Mouse (Mus musculus) 3T3-L1 (cell line): ENCODE results near the gene Cdkn1b.
A peak's percentile ranks its signal among the peaks of the same experiment; 100 is the strongest.

Experiments
- DNase-seq: peaks from one replicate; pipeline ENCODE4 v3.0.0-alpha.2; 2015; ENCODE audit warnings: low read depth, low spot score

Gene Cdkn1b

DNA sequence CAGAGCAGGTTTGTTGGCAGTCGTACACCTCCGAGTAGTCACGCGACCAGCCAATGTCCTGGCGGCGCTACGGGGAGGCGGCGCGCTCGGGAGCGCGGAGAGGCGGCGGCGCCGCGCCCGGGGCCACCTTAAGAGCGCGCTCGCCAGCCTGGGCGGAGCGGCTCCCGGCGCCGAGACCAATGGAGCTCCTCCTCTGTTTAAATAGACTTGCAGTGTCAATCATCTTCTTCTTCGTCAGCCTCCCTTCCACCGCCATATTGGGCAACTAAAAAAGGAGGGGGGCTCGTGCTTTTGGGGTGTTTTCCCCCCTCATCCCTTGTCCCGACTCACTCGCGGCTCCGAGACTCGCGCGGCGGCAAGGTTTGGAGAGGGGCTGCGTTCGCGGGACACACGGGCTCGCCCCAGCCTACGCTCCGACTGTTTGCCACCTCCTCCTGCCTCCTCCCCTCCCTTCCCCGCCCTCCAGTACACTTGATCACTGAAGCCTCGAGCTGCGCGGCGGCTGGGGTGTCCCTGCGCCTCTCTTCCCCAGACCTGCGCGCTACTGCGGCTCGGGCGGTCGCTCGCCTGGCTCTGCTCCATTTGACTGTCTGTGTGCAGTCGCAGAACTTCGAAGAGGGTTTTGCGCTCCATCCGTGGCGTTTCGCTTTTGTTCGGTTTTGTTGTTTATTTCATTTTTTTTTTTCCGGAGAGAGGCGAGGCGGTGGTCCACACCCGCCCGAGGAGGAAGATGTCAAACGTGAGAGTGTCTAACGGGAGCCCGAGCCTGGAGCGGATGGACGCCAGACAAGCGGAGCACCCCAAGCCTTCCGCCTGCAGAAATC is at the start of gene Cdkn1b:
TSS of gene Cdkn1b (plus strand) at position 212 of the 824 bp plus-strand sequence.
- DNase-seq, result peak; percentile 93

DNA sequence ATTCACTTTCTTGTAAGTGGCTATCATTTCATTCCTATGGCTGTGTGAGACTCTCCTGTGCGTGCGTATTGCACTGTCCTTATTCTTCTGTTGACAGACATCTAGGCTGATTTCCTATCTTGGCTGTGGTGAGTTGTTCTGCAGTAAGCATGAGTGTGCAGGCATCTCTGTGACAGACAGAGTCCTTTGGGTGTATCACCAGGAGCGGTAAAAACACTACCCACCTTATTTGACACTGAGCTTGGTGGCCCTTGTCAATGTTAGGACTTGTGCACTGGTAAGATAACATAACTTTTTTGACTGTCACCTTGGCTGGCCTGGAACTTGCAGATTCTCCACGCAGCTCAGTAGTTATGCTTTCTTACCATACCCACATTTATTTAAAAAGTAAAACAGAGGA is 49.3 kb upstream of the Cdkn1b start:
- DNase-seq, result no peak

DNA sequence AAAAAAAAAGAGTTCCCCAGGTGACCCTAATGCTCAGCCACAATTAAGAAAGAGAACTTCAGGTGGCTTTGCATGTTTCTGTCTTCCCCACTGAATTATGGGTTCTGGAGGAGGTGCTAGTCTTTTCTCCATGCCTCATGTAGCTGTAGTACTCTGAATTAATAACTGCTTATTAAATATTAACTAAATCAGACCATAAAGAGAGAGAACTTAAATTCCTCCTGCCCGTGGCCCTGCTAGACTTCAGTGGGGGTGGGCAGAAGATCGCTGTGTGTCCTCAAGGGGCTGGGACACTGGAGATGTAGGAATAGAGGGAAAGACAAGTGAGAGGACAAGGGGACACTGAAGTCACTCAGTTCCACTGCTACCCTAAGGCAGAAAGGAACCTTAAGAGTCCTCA is 48.0 kb upstream of the Cdkn1b start:
- no peak for DNase-seq

DNA sequence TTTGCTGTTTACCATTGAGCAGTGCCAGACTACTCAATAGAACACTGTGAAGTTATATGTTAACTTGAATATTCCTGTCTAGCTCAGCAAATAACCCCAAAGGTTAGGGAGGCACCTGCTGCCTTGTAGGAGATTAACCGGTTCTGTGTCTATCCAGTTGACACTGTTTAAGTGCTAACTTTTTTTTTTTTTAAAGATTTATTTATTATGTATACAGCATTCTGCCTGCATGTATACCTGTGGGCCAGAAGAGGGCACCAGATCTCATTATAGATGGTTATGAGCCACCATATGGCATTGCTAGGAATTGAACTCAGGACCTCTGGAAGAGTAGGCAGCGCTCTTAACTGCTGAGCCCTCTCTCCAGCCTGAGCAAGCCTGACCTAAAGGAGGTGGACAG is 47.2 kb upstream of the Cdkn1b start:
- DNase-seq, result no peak

DNA sequence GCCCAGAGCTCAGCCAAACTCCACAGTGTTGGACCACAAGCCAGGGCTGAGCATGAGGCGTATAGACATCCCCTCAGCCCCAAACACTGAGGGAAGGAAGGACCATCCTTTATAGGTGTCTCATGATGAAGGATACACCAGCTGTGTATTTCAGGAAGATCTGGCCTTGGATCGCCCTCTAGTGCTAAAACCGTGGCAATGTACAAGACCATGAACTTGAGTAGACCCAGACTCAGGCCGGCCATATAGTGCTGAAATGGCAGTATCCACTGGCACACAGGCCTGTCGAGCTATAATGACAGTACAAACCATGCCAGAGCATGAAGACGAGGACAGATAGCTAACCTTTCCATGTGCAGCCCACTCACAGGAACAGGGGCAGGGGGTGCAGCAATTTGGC is 43.4 kb upstream of the Cdkn1b start:
- DNase-seq, result peak; percentile 79

DNA sequence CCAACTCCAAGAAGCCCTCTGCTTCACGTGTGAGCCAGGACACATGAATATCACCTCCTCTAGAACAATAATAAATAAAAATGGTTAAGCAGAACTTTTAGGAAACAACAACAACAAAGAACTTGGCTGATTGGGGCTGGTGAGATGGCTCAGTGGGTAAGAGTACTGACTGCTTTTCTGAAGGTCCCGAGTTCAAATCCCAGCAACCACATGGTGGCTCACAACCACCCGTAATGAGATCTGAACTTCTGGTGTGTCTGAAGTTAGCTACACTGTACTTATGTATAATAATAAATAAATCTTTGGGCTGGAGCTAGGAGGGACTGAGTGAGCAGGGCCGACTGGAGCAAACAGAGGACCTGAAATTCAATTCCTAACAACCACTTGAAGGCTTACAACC is 42.9 kb upstream of the Cdkn1b start:
- no peak for DNase-seq

DNA sequence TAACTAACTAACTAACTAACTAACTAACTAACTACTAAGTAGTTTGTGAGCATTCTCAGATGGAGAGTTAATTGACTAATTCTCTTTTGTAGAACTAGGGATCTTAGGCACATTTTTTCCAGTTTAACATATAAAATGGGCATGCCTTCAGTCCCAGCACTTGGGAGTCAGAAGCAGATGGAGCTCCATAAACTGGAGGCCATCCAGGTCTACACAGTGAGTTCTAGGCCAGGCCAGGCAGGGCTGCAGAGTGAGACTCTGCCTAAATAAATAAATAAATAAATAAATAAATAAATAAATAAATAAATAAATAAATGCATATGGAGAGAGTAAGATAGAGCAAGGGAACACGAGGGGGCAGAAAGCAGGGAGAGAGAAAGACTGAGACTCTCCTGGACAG is 42.3 kb upstream of the Cdkn1b start:
- DNase-seq, result no peak

DNA sequence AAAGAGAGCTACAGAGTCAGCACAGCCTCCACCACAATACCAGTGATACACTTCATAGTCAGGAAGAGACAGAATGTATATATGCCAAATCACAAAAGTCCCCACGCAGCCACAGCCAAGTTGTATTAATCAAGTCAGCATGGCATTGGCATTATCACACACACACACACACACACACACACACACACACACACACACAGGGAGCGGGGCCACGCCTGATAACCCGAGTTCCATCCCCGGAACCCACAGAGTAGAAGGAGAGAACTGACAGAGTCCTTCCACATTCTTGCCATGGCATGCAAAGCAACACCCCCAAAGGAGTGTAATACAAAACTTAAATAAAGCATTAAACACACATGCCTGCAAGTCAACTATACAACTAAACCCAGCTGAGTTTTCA is 40.6 kb upstream of the Cdkn1b start:
- DNase-seq, result no peak

DNA sequence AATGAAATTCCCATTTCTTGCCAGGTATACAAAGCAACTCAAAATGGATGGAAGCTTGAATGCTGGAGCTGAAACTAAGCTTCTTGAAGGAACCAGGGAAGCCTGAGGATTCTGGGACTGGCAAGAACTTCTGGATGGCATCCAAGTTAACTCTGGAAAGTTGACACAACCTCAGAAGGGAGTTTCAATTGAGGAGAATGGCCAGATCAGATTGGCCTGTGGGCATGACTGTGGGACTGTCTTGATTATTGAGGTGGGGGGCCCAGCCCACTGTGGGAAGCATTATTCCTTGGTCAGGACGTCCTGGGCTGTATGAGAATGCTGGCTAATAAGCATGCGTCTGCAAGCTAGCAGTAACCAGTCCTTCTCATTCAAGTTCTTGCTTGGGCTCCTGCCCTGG is 40.2 kb upstream of the Cdkn1b start:
- DNase-seq, result no peak

DNA sequence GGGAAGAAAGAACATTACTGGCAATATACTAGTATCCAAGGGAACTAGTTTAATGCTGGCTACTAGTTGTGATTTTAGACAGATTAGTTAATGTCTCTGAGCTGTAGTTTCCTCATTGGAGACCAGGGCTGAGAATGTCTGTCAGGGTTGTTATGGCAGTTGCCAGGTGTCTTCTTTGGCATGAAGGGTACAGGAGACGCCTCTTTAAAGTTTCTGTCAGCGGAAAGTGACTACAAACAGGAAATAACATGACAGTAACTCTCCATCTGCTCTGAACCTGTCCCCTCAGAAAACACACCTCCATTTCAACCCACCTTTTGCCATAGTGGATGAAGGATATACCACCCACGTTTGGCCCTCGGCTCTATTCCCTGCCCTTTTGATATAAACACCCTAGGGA is 36.5 kb upstream of the Cdkn1b start:
- no peak for DNase-seq

DNA sequence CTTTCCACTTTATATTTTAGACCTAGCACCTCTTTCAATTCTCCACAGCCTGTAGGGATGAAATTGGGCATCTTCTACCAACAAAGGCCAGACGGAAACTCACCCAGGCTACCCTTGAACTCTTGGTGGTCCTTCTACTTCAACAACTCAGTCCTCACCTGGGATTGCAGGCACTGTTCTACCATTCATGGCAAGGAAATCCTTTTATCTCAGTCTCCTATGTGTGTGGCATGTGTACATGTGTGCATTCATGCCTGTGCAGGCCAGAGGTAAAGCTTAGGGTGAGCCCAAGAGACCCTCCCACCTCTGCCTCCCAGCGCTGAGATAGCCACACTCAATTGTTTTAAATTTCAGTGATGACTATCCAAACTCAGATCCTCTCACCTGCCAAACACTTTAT is 34.7 kb upstream of the Cdkn1b start:
- DNase-seq, result no peak

DNA sequence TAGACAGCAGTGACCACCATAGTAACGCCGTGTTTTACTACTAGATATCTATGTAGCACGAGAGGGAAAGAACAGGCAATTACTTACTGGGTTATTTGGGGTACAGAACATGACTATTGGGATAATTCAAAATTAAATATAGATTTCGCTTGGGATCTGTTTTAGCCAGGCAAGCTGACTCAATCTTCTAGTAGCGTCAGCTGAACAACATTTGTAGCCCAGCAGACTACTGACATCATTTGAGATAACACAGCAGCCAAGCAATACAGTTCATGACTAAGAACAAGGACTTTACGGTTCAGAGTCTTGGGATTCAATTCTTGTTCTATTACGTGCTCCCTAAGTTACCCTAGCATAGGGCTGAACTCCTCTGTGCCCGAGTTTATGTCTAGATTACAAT is 33.7 kb upstream of the Cdkn1b start:
- DNase-seq, result no peak

DNA sequence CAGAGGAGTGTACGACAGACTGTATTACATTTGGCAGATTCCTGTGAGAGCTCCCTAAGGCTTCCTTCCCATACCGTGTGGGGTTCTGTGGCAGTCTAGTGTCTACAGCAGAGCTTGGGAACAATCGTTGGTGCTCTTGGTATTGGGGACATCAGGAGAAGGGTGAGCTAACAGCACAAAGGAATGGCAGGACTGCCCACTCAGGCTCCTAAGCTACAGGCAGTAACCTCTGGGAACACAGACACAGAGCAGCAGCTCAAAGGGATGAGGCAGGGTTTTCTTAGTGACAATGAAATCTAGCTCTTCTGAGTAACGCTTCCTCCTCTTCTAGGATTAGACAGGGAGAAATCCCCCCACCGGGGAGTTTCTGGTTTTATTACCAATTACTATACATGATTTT is 33.2 kb upstream of the Cdkn1b start:
- DNase-seq, result no peak

DNA sequence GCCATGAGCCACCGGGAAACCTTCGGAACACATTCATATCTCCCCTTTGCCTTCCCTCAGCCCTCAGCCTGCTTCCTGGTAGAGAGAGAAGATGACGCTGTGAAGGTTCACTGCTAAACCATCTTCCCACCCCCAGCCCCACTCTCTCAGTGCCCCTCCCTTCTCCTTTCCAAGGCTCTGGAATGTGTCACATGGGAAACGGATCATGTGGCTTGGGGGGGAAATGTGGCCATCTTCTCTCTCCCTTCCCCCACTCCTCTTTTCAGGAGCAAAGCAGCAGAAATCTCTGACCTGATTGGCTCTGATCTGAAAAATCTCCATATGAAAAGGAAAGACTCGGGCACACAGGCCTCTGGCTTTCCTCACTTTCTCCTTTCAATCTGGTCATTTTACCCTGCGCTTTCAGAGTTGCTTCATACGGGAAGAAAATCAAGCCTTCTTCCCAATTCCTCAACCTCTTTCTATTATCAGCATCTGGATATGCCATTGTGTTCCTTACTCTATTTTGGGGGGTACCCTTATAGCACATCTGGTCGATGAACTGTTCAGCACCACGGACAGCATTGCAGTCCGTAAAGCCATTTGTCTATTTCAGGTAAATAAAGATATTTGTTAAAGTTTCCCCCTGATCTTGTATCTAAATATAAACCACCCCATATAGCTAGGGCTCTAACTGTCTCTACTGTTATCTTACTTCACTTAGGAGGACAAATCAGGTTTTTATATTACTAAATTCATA is 32.3 kb upstream of the Cdkn1b start:
- DNase-seq, result no peak

DNA sequence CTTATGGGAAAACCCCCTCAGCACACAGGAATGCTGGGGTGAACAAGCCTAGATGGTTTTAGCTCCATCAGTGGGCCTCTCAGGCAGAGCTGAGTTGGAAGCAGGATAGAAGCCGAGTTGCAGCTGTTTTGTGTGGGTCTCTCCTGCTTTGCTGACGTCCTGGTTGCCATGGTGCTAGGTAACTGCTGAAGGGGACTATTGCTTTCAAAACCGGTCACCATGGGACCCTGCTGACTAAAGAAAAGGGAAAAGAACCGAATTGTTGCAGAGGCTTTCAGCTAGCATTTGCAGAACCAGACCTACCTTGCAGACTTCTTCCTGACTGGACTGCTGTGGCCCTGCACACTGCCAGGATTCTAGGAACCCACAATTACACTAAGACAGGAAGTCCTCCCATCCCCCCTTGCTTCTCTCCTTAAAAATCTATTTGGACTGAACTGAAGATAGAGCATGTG is 31.6 kb upstream of the Cdkn1b start:
- no peak for DNase-seq

DNA sequence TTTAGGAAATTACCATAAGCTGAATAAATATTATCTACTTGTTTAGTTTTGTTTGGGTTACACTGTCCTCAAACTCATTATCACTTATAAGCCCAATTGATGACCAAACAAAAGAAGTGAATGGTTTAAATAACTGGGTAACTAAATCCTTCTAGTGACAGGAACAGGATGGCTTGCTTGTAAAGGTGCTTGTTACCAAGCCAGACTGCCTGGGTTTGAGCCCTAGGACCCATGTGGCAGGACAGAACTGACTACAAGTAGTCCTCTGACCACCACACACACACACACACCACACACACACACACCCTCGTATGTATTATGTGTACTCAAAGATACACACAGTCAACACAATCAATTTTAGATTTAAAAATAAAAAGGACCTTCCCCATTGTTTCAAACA is 30.4 kb upstream of the Cdkn1b start:
- DNase-seq, result no peak

DNA sequence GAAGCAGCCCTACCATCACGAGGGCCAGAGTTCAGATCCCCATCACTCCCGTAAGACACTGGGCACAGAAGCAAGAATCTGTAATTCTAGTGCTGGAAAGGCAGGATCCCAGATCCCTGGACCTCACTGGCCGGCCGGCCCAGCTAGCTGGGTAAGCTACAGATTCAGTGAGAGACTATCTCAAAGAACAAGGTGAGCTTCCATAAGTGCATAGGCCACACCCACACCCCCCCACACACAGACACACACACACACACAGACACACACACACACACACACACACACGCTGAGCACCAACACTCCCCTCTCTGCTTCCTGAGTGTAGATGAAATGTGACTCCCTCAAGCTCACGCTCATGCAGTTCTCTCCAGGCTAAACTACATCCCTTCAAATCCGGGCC is 29.8 kb upstream of the Cdkn1b start:
- DNase-seq, result no peak

DNA sequence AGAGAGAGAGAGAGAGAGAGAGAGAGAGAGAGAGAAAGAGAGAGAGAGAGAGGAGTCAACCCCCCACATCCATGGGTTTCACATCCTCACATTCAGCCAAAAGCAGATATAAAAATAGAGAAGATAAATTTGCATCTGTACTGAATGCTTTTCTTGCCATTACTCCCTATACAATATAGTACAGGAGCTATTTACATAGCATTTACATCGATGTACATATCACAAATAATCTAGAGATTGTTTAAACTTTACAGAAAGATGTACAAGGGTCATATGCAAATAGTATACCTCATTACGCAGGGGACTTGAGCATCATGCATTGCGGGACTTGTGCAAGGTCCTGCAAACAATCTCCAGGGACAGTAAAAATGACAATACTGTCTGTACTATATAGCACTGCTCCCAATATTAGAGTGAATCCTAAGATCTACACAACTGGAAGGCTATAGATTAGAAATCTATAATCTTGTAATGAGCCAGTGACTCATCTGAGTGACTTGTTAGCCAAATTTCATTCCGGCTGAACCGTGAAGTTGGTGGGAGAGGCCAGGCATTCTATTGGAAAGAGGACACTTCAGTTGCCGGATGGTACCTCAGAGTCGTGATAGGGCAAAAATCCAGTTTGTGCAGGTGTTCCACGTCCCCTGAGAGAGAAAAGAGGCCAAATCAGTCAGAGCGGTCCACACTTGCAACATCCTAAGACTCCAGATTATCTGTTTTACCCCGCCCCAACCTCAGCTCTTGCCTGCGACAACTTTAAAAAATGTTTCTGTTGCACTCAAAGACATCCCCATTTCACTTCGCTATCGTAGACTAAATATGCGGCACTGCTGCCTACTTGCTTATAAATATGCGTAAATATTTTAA is 23.4 kb upstream of the Cdkn1b start:
- DNase-seq, result no peak

DNA sequence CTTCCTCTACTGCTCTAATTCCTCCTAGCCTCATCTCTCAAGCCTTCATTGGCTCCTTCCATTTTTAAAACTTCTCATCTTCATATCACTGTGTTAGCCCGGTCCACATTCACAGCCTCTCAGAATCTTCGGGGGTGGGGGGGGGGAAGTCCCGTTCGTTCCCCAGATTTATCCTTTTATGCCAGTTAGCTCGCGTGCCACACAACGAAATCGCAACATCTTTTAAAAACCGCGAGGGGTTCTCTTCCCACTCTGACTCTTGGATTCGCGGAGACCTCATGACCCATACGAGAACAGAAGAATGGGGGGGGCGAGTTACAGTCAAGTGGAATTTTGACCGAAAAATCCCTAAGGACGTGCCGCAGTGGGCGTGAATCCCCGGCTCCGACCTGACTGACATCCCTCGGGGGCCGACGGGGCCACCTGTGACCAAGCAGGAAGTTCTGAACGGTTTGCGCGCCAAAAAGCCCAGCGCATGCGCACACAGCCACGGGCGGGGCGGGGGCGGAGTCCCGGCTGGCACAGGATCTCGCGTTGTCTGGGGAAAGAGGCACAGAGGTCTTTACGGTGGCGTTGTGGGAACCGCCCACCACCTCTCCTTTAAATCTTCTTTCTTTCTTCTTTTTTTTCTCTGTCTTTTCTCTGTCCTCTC is 22.6 kb upstream of the Cdkn1b start:
- DNase-seq, result peak; percentile 95

DNA sequence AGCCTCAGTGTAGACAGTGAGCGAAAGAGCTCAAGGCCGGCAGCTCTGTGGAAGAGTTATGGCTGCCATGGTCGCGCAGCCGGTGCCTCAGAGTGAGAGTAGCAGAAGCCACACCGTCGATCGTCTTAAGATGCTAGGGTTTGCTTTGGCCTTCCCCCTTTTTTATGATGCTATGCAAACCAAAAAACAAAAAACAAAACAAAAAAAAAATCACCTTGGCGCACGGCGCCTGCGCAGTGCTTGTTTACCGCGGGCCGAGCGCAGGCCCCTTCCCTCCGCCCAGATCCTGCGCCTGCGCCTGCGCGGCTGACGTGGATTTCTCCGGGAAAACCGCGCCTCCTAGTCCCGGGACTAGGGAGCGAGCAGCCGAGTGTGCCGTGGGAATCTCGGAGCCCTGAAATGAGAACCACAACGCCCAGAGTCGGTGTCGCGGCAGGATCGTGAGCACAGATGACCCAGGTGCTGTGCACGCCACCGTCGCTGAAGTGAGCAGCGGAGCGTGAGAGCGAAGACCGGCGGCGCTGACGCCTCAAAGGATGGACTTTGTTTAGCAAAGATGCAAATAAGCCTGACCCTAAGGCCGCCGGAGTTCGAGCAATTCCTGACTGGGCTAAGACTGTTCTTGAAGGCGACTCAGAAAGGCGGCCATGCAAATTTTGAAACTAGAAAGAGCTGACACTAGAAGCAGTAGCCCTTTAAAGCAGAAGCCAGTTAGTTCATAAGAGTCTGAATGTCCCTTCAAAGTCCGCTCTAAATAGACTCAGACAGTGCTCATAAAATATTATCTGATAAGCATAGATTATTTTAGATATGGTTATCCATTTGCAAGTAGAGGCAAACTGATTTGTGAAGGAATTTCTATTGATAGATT is 21.9 kb upstream of the Cdkn1b start, which contains the start of gene Gpr19:
TSS of gene Gpr19 (minus strand) at position 484 of the 871 bp plus-strand sequence.
- DNase-seq, result peak; percentile 98

DNA sequence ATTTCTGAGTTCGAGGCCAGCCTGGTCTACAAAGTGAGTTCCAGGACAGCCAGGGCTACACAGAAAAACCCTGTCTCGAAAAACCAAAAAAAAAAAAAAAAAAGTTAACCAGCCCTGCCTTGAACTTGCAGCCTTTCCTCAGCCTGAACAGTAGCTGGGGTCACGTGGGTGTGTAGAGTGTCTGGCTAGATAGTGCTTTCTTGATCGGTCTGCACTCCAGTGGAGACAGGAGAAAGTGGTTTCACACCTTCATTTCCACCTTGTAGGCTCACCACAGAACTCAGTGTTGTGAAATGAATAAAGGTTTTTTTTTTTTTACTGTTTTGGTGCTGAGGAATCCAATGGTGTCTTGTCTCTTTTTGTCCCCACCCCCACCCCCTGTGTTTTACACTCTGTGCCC is 16.8 kb upstream of the Cdkn1b start:
- DNase-seq, result no peak
